Mouse (Mus musculus): ENCODE results near the gene Clic3. TPM values are rescaled to one million over a fixed set of nuclear protein-coding genes. Genes with fewer than 3 reads are reported as not detected.
A peak's percentile ranks its signal among the peaks of the same experiment; 100 is the strongest.

Gene Clic3
- total RNA-seq, 1 experiment: 1.5 TPM

GRCm38 (mm10) chr2:25426721-25427191, 29.9 kb upstream of the Clic3 start:
- in situ Hi-C loops (cut with MboI; ENCODE audit: low sequenced_read_pairs in 2 of 2, unreplicated experiment in 2 of 2): no loop called here
- H3K27ac ChIP-seq (ENCODE audit: insufficient read depth, low read depth, low read length, poor library complexity, severe bottlenecking): no peak overlapping the region
- DNase-seq (ENCODE audit: low read depth, low spot score): peak; percentile 85
- H3K4me1 ChIP-seq (ENCODE audit: control insufficient read depth in 2 of 2, insufficient read depth in 2 of 2, low read length in 2 of 2, poor library complexity in 1 of 2): peaks cover 0 to 9% of the 10 kb centered on the region in 2 experiments; a peak in 2 of 4 replicates
- H3K36me3 ChIP-seq (ENCODE audit: control insufficient read depth, insufficient read depth, low read length, poor library complexity, severe bottlenecking): no peaks in the 10 kb centered on the region; the same call in 1 of the 2 replicates
- TF ChIP-seq MAFK (IDR thresholded peaks at IDR 0.05; ENCODE audit: insufficient read depth, low read depth, low read length): no peak
- no peak for TF ChIP-seq HCFC1 (IDR thresholded peaks at IDR 0.05; ENCODE audit: borderline replicate concordance, insufficient read depth, low read length)
- no peak for TF ChIP-seq ZC3H11A (IDR thresholded peaks at IDR 0.05; ENCODE audit: borderline replicate concordance, low read depth, low read length)
- TF ChIP-seq ZNF384 (IDR thresholded peaks at IDR 0.05; ENCODE audit: low read depth, low read length): no peak
- TF ChIP-seq CHD2 (IDR thresholded peaks at IDR 0.05; ENCODE audit: low read depth, low read length): no peak
- no peak overlapping the region for H3K4me3 ChIP-seq (ENCODE audit: insufficient read depth in 1 of 2, low read depth in 1 of 2, low read length in 2 of 2, poor library complexity in 1 of 2, severe bottlenecking in 1 of 2)
- H3K9ac ChIP-seq (ENCODE audit: insufficient read depth, low read depth, low read length, poor library complexity, severe bottlenecking): no peak overlapping the region
- no peaks in the 10 kb centered on the region for H3K9me3 ChIP-seq (ENCODE audit: control insufficient read depth, insufficient read depth, low read depth, low read length)

GRCm38 (mm10) chr2:25427256-25427655, 29.4 kb upstream of the Clic3 start:
- no peaks in the 10 kb centered on the region; the same call in 1 of the 2 replicates for H3K36me3 ChIP-seq (ENCODE audit: control insufficient read depth, insufficient read depth, low read length, poor library complexity, severe bottlenecking)
- in situ Hi-C loops (cut with MboI; ENCODE audit: low sequenced_read_pairs in 2 of 2, unreplicated experiment in 2 of 2): no loop called here

GRCm38 (mm10) chr2:25428442-25429236, 28.0 kb upstream of the Clic3 start, which contains the start of gene Abca2:
Gene Abca2 (plus strand): TSS chr2:25428703.
- in situ Hi-C loops (cut with MboI; ENCODE audit: low sequenced_read_pairs in 2 of 2, unreplicated experiment in 2 of 2): no loop called here
- peak within 1 kb of the TSS; percentile 79 for H3K9ac ChIP-seq (ENCODE audit: insufficient read depth, low read depth, low read length, poor library complexity, severe bottlenecking)
- H3K36me3 ChIP-seq (ENCODE audit: control insufficient read depth, insufficient read depth, low read length, poor library complexity, severe bottlenecking): no peaks in the 10 kb centered on the region; the same call in 1 of the 2 replicates
- no peak within 1 kb of the TSS for H3K27ac ChIP-seq (ENCODE audit: insufficient read depth, low read depth, low read length, poor library complexity, severe bottlenecking)
- peak; percentile 81 for DNase-seq (ENCODE audit: low read depth, low spot score)
- no peaks in the 10 kb centered on the region for H3K9me3 ChIP-seq (ENCODE audit: control insufficient read depth, insufficient read depth, low read depth, low read length)
- peaks cover 0 to 8% of the 10 kb centered on the region in 2 experiments; a peak in 1 of 4 replicates for H3K4me1 ChIP-seq (ENCODE audit: control insufficient read depth in 2 of 2, insufficient read depth in 2 of 2, low read length in 2 of 2, poor library complexity in 1 of 2)
- no peak for TF ChIP-seq CHD2 (IDR thresholded peaks at IDR 0.05; ENCODE audit: low read depth, low read length)
- TF ChIP-seq HCFC1 (IDR thresholded peaks at IDR 0.05; ENCODE audit: borderline replicate concordance, insufficient read depth, low read length): no peak; the same call in 1 of the 2 replicates
- TF ChIP-seq ZC3H11A (IDR thresholded peaks at IDR 0.05; ENCODE audit: borderline replicate concordance, low read depth, low read length): no peak
- TF ChIP-seq ZNF384 (IDR thresholded peaks at IDR 0.05; ENCODE audit: low read depth, low read length): no peak
- no peak for TF ChIP-seq MAFK (IDR thresholded peaks at IDR 0.05; ENCODE audit: insufficient read depth, low read depth, low read length)
- H3K4me3 ChIP-seq (ENCODE audit: insufficient read depth in 1 of 2, low read depth in 1 of 2, low read length in 2 of 2, poor library complexity in 1 of 2, severe bottlenecking in 1 of 2): peak within 1 kb of the TSS; percentile 81 to 86

More at GRCm38 (mm10) chr2:25427256-25427655, 29.4 kb upstream of the Clic3 start:
- DNase-seq (ENCODE audit: low read depth, low spot score): no peak
- Histone ChIP-seq H3K4me3 (ENCODE audit: insufficient read depth in 1 of 2, low read depth in 1 of 2, low read length in 2 of 2, poor library complexity in 1 of 2, severe bottlenecking in 1 of 2) (no peak overlapping the region), H3K4me1 (ENCODE audit: control insufficient read depth in 2 of 2, insufficient read depth in 2 of 2, low read length in 2 of 2, poor library complexity in 1 of 2) (peaks cover 0 to 8% of the 10 kb centered on the region in 2 experiments; a peak in 1 of 4 replicates), H3K27ac (ENCODE audit: insufficient read depth, low read depth, low read length, poor library complexity, severe bottlenecking) (no peak overlapping the region), H3K9me3 (ENCODE audit: control insufficient read depth, insufficient read depth, low read depth, low read length) (no peaks in the 10 kb centered on the region), H3K9ac (ENCODE audit: insufficient read depth, low read depth, low read length, poor library complexity, severe bottlenecking) (no peak overlapping the region)
- TF ChIP-seq MAFK (IDR thresholded peaks at IDR 0.05; ENCODE audit: insufficient read depth, low read depth, low read length) (no peak), ZC3H11A (IDR thresholded peaks at IDR 0.05; ENCODE audit: borderline replicate concordance, low read depth, low read length) (no peak), CHD2 (IDR thresholded peaks at IDR 0.05; ENCODE audit: low read depth, low read length) (no peak), ZNF384 (IDR thresholded peaks at IDR 0.05; ENCODE audit: low read depth, low read length) (no peak), HCFC1 (IDR thresholded peaks at IDR 0.05; ENCODE audit: borderline replicate concordance, insufficient read depth, low read length) (no peak)

- Histone ChIP-seq H3K9me3 (ENCODE audit: control insufficient read depth, insufficient read depth, low read depth, low read length) (no peaks in the 10 kb centered on the region), H3K27ac (ENCODE audit: insufficient read depth, low read depth, low read length, poor library complexity, severe bottlenecking) (no peak overlapping the region), H3K4me3 (ENCODE audit: insufficient read depth in 1 of 2, low read depth in 1 of 2, low read length in 2 of 2, poor library complexity in 1 of 2, severe bottlenecking in 1 of 2) (peak overlapping the region; percentile 81 to 86; a peak in 3 of 4 replicates), H3K4me1 (ENCODE audit: control insufficient read depth in 2 of 2, insufficient read depth in 2 of 2, low read length in 2 of 2, poor library complexity in 1 of 2) (peaks cover 0 to 8% of the 10 kb centered on the region in 2 experiments; a peak in 1 of 4 replicates), H3K9ac (ENCODE audit: insufficient read depth, low read depth, low read length, poor library complexity, severe bottlenecking) (peak overlapping the region; percentile 79; the same call in 1 of the 2 replicates), H3K36me3 (ENCODE audit: control insufficient read depth, insufficient read depth, low read length, poor library complexity, severe bottlenecking) (peaks cover 2% of the 10 kb centered on the region; the same call in 1 of the 2 replicates)
- in situ Hi-C loops (cut with MboI; ENCODE audit: low sequenced_read_pairs in 2 of 2, unreplicated experiment in 2 of 2): no loop called here
- DNase-seq (ENCODE audit: low read depth, low spot score): no peak
- TF ChIP-seq ZNF384 (IDR thresholded peaks at IDR 0.05; ENCODE audit: low read depth, low read length) (no peak), CHD2 (IDR thresholded peaks at IDR 0.05; ENCODE audit: low read depth, low read length) (no peak), HCFC1 (IDR thresholded peaks at IDR 0.05; ENCODE audit: borderline replicate concordance, insufficient read depth, low read length) (no peak), MAFK (IDR thresholded peaks at IDR 0.05; ENCODE audit: insufficient read depth, low read depth, low read length) (no peak), ZC3H11A (IDR thresholded peaks at IDR 0.05; ENCODE audit: borderline replicate concordance, low read depth, low read length) (no peak)
These were observed 27.0 kb upstream of the Clic3 start for GRCm38 (mm10) chr2:25429435-25430180.

Data from ES-E14 (cell line).